ENCODE assay signal across 23 mouse cellular contexts in genomic region chr2:60404763-60405162, GRCm38 (mm10). TPM values are rescaled to one million over a fixed set of nuclear protein-coding genes. Genes with fewer than 3 reads are reported as not detected.
DNase-seq lines count a peak whose midpoint lies in the region; ATAC-seq and TF ChIP-seq lines count a peak whose summit lies in the region.
"Had no signal": no experiment of that assay in that cellular context is flagged by ENCODE, and none has a peak within 500 bp of the region (broad histone marks: within the 10 kb centered on the region; RNA-seq: fewer than 3 reads in every experiment).

No protein-coding gene starts in this region.

- no peak for TF ChIP-seq POLR2A in MEL (IDR thresholded peaks at IDR 0.05; ENCODE audit: control insufficient read depth in 1 of 2, insufficient read depth in 1 of 2, low read depth in 1 of 2, low read length in 2 of 2, poor library complexity in 1 of 2)

- no peak for ATAC-seq in heart, embryonic 11.5 days (replicated peaks; ENCODE audit: insufficient number of reproducible peaks, low FRiP score, low TSS enrichment)
- no peak for ATAC-seq in heart, embryonic 12.5 days (ENCODE audit: insufficient number of reproducible peaks, low FRiP score)
- peak; percentile 88 for ATAC-seq in G1E (ENCODE audit: extremely low read depth, insufficient number of reproducible peaks, low FRiP score, poor library complexity, severe bottlenecking)
- no peak for ATAC-seq in forebrain, postnatal 0 days
- ATAC-seq: activated CD4-positive, CD25-positive, alpha-beta regulatory T cell, adult 4 months; CD4-positive, CD25-positive, alpha-beta regulatory T cell, adult 4 months; Patski had no signal

- no peaks in the 10 kb centered on the region for H3K27me3 ChIP-seq in heart, embryonic 11.5 days (ENCODE audit: control insufficient read depth, insufficient read depth, low read length)
- H3K27me3 ChIP-seq in heart, embryonic 10.5 days (ENCODE audit: insufficient read depth, poor library complexity, severe bottlenecking), result no peaks in the 10 kb centered on the region
- no peaks in the 10 kb centered on the region for H3K27me3 ChIP-seq in heart, embryonic 12.5 days (replicated peaks)
- H3K27me3 ChIP-seq in G1E (ENCODE audit: insufficient read depth, low read length) (peaks cover 12% of the 10 kb centered on the region), MEL (ENCODE audit: control insufficient read depth in 1 of 2, insufficient read depth in 2 of 2, low read length in 2 of 2) (no peaks in the 10 kb centered on the region)
- no peaks in the 10 kb centered on the region for H3K27me3 ChIP-seq in forebrain, postnatal 0 days (ENCODE audit: insufficient read depth, low read length)
- H3K27me3 ChIP-seq: CH12.LX, Patski had no signal

- DNase-seq in heart, adult 11 months, result peak; percentile 43
- DNase-seq in heart, embryonic 10.5 days (ENCODE audit: low spot score), result peak; percentile 56
- peak; percentile 16 for DNase-seq in G1E (ENCODE audit: low spot score)
- peak; percentile 30 for DNase-seq in MEL (ENCODE audit: low read depth, low spot score)
- DNase-seq in forebrain, postnatal 0 days, result no peak
- DNase-seq in ovary, postnatal 14 days (ENCODE audit: low spot score), result no peak
- DNase-seq: adrenal gland, adult 2 months; adrenal gland, adult 8-10 months; adrenal gland, postnatal 10 days; adrenal gland, postnatal 14 days; adrenal gland, postnatal 25 days; adrenal gland, postnatal 36 days; B cell, adult 2 months; cerebellum, adult 11 months; cerebellum, adult 11-12 months; cerebellum, adult 18-20 months; cerebellum, adult 2 months had no signal

- peak in 1 of 2 experiments; percentile 19; a peak in 1 of 4 replicates for TF ChIP-seq EP300 in MEL (IDR thresholded peaks at IDR 0.05; ENCODE audit: low read depth in 1 of 2, low read length in 2 of 2)

- H3K9ac ChIP-seq in heart, embryonic 11.5 days (ENCODE audit: low read depth, low read length), result no peak overlapping the region
- H3K9ac ChIP-seq in heart, embryonic 12.5 days, result no peak overlapping the region
- H3K9ac ChIP-seq in MEL (ENCODE audit: control insufficient read depth, low read depth, low read length, poor library complexity, severe bottlenecking), result no peak overlapping the region
- H3K9ac ChIP-seq in forebrain, postnatal 0 days, result no peak overlapping the region

- H3K4me2 ChIP-seq in heart, embryonic 11.5 days, result no peak overlapping the region
- no peak overlapping the region for H3K4me2 ChIP-seq in heart, embryonic 12.5 days
- no peak overlapping the region for H3K4me2 ChIP-seq in forebrain, postnatal 0 days (ENCODE audit: low read depth)

- no peaks in the 10 kb centered on the region for H3K79me2 ChIP-seq in MEL (ENCODE audit: control insufficient read depth, insufficient read depth, low read length, poor library complexity)

- no peaks in the 10 kb centered on the region for H3K9me3 ChIP-seq in heart, embryonic 11.5 days (replicated peaks; ENCODE audit: control insufficient read depth, low read length)
- H3K9me3 ChIP-seq in heart, embryonic 10.5 days, result no peaks in the 10 kb centered on the region
- H3K9me3 ChIP-seq in heart, embryonic 12.5 days (replicated peaks), result no peaks in the 10 kb centered on the region
- H3K9me3 ChIP-seq in G1E (replicated peaks) (no peaks in the 10 kb centered on the region), MEL (replicated peaks; ENCODE audit: insufficient read depth, low read length) (no peaks in the 10 kb centered on the region)
- no peaks in the 10 kb centered on the region for H3K9me3 ChIP-seq in forebrain, postnatal 0 days (ENCODE audit: low read length)

- no peak for TF ChIP-seq CTCF in G1E (IDR thresholded peaks at IDR 0.05; ENCODE audit: low read depth, low read length)
- no peak for TF ChIP-seq CTCF in MEL (IDR thresholded peaks at IDR 0.05 in 2 of 3, conservative IDR thresholded peaks at IDR 0.05 in 1 of 3; ENCODE audit: control insufficient read depth in 1 of 3, insufficient read depth in 1 of 3, low read depth in 2 of 3, low read length in 3 of 3, poor library complexity in 1 of 3, severe bottlenecking in 1 of 3)
- TF ChIP-seq CTCF in forebrain, postnatal 0 days (IDR thresholded peaks at IDR 0.05; ENCODE audit: low read depth), result no peak

- TF ChIP-seq RAD21 in MEL (IDR thresholded peaks at IDR 0.05; ENCODE audit: low read depth, low read length), result no peak

- H3K4me1 ChIP-seq in heart, embryonic 11.5 days (ENCODE audit: control insufficient read depth, insufficient read depth, low read length), result no peaks in the 10 kb centered on the region
- 0 out of 2 replicates have a peak, but pooled peaks cover 3% of the 10 kb centered on the region for H3K4me1 ChIP-seq in heart, embryonic 10.5 days
- H3K4me1 ChIP-seq in heart, embryonic 12.5 days (replicated peaks), result no peaks in the 10 kb centered on the region
- H3K4me1 ChIP-seq in G1E (ENCODE audit: insufficient read depth, low read depth, low read length) (peaks cover 19% of the 10 kb centered on the region), MEL (ENCODE audit: control insufficient read depth in 1 of 2, insufficient read depth in 2 of 2, low read length in 2 of 2) (peaks cover 0 to 18% of the 10 kb centered on the region in 2 experiments; a peak in 2 of 4 replicates)
- no peaks in the 10 kb centered on the region for H3K4me1 ChIP-seq in forebrain, postnatal 0 days (ENCODE audit: insufficient read depth)

- WGBS in heart, embryonic 11.5 days (ENCODE audit: insufficient replicate concordance), result 79% methylated on average over 7 of the region's 7 CpGs
- 81% methylated on average over 7 of the region's 7 CpGs for WGBS in heart, embryonic 10.5 days
- WGBS in heart, embryonic 12.5 days, result 79% methylated on average over 7 of the region's 7 CpGs
- WGBS in forebrain, postnatal 0 days, result 92% methylated on average over 7 of the region's 7 CpGs

- no peak overlapping the region for H3K27ac ChIP-seq in heart, embryonic 11.5 days (ENCODE audit: low read depth, low read length)
- no peak overlapping the region for H3K27ac ChIP-seq in heart, embryonic 10.5 days
- no peak overlapping the region for H3K27ac ChIP-seq in heart, embryonic 12.5 days (ENCODE audit: poor library complexity, severe bottlenecking)
- H3K27ac ChIP-seq in MEL (ENCODE audit: control insufficient read depth, low read depth, low read length), result peak overlapping the region; percentile 39
- H3K27ac ChIP-seq in forebrain, postnatal 0 days (ENCODE audit: low read depth, low read length), result no peak overlapping the region

- no peak overlapping the region for H3K4me3 ChIP-seq in heart, embryonic 11.5 days (ENCODE audit: low read depth, low read length)
- H3K4me3 ChIP-seq in heart, embryonic 10.5 days, result no peak overlapping the region
- H3K4me3 ChIP-seq in heart, embryonic 12.5 days, result no peak overlapping the region
- H3K4me3 ChIP-seq in G1E (ENCODE audit: low read depth, low read length) (no peak overlapping the region), MEL (ENCODE audit: control insufficient read depth in 1 of 2, insufficient read depth in 1 of 2, low read depth in 2 of 2, low read length in 2 of 2) (no peak overlapping the region)
- H3K4me3 ChIP-seq in forebrain, postnatal 0 days (ENCODE audit: low read depth, low read length), result no peak overlapping the region

- no peaks in the 10 kb centered on the region for H3K36me3 ChIP-seq in heart, embryonic 11.5 days (ENCODE audit: control insufficient read depth, insufficient read depth, low read length)
- no peaks in the 10 kb centered on the region for H3K36me3 ChIP-seq in heart, embryonic 10.5 days
- H3K36me3 ChIP-seq in heart, embryonic 12.5 days, result no peaks in the 10 kb centered on the region
- no peaks in the 10 kb centered on the region for H3K36me3 ChIP-seq in G1E (replicated peaks)
- H3K36me3 ChIP-seq in MEL (ENCODE audit: control insufficient read depth in 1 of 2, insufficient read depth in 2 of 2, low read length in 2 of 2), result peaks cover 0 to 8% of the 10 kb centered on the region in 2 experiments; a peak in 2 of 4 replicates
- H3K36me3 ChIP-seq in forebrain, postnatal 0 days (ENCODE audit: insufficient read depth), result no peaks in the 10 kb centered on the region

TF ChIP-seq in MEL, 35 proteins besides CTCF, POLR2A, EP300 and RAD21:
- TF ChIP-seq USF1 (IDR thresholded peaks at IDR 0.05; ENCODE audit: low read depth, low read length) (peak; percentile 62; the same call in 1 of the 2 replicates), TAL1 (IDR thresholded peaks at IDR 0.05; ENCODE audit: low read length) (no peak)

RNA-seq across cellular contexts. Expression of gene Ly75, which starts 21.7 kb away (rescaled TPM):
- 3.7 and 4.5 TPM in 2 replicates for polyA plus RNA-seq in heart, embryonic 11.5 days (2014; fragmentation: Nextera tagmentation; extraction: Ambion mirVana)
- 5.3 and 6.6 TPM in 2 replicates for polyA plus RNA-seq in heart, embryonic 10.5 days (2016; fragmentation: Nextera tagmentation; extraction: Ambion mirVana)
- polyA plus RNA-seq in heart, embryonic 12.5 days (2016; fragmentation: Nextera tagmentation; extraction: Ambion mirVana), result 2.6 and 2.9 TPM in 2 replicates
- total RNA-seq in G1E (2014; fragmentation: Nextera tagmentation) (16.0 and 16.3 TPM in 2 replicates), G1E (2017) (11.8 and 12.5 TPM in 2 replicates), MEL (2012; rRNA removed) (1.1 and 1.4 TPM in 2 replicates)
- polyA plus RNA-seq in G1E (2012) (0.15 and 0.19 TPM in 2 replicates), MEL (2012; ENCODE audit: insufficient read depth in 1 of 2, insufficient read length in 2 of 2, low read depth in 1 of 2, low replicate concordance in 2 of 2, missing spikeins in 1 of 2) (1 to 10 TPM in 1 of 2 experiments, not detected in 1; 2.2 TPM)
- total RNA-seq in forebrain, postnatal 0 days (2014; rRNA removed), result 3.9 and 4.8 TPM in 2 replicates
- 1.2 and 1.7 TPM in 2 replicates for polyA plus RNA-seq in forebrain, postnatal 0 days (2015; fragmentation: Nextera tagmentation; extraction: Ambion mirVana)

Comparison
In these comparisons a context has a peak if more than half of its experiments do, and no peak if none do; other contexts are left out.
1. DNase-seq: peak in heart, adult 11 months (single experiment), heart, embryonic 10.5 days (single experiment), G1E (single experiment) and MEL (single experiment); none in forebrain, postnatal 0 days (single experiment) and ovary, postnatal 14 days (single experiment).